Mouse (Mus musculus): ENCODE results near the gene Cops8.

The Cops8 gene

GRCm38 (mm10) chr1:90652553-90652952 lies 49.8 kb downstream of the Cops8 start:
- no peak for DNase-seq

- no peak for DNase-seq
These were observed 53.9 kb downstream of the Cops8 start for GRCm38 (mm10) chr1:90656492-90657245.

GRCm38 (mm10) chr1:90657292-90658050 lies 54.7 kb downstream of the Cops8 start:
- DNase-seq = no peak

- peak; percentile 20 for DNase-seq
These were observed 55.8 kb downstream of the Cops8 start for GRCm38 (mm10) chr1:90658581-90658980.

GRCm38 (mm10) chr1:90660150-90660549 lies 57.4 kb downstream of the Cops8 start:
- no peak for DNase-seq

- no peak for DNase-seq
These were observed 59.7 kb downstream of the Cops8 start for GRCm38 (mm10) chr1:90662491-90662890.
